Mouse (Mus musculus) megakaryocyte-erythroid progenitor cell, adult 5-6 weeks (primary cell): Measurements from ENCODE around the gene Prkca. TPM values are rescaled to one million over a fixed set of nuclear protein-coding genes. Genes with fewer than 3 reads are reported as not detected.
"Not testable (repeated sequence)": the region's sequence is repeated elsewhere in the genome, so short reads cannot be mapped to it uniquely, and the experiment has no call there.

Experiments
- ATAC-seq: replicated peaks from 2 replicates; pipeline ENCODE4 v1.8.0; 2016; ENCODE audit warnings: mild to moderate bottlenecking, inconsistent platforms; ENCODE audit not compliant: severe bottlenecking, poor library complexity, low FRiP score, low TSS enrichment
- total RNA-seq, 2 experiments: library from RNA; stranded (forward) in 1 of 2; stranded (reverse) in 1 of 2; fragments of 200-1000, 215-1000 nt in 1 of 2; fragments of >200 nt in 1 of 2; fragmentation: Nextera tagmentation in 1 of 2; gene quantifications; 2 replicates each; pipeline ENCODE4 v1.2.3; 2014 to 2017

Gene Prkca
- total RNA-seq, 2 experiments from 2014 or later = 8.2 to 11.4 TPM

DNA sequence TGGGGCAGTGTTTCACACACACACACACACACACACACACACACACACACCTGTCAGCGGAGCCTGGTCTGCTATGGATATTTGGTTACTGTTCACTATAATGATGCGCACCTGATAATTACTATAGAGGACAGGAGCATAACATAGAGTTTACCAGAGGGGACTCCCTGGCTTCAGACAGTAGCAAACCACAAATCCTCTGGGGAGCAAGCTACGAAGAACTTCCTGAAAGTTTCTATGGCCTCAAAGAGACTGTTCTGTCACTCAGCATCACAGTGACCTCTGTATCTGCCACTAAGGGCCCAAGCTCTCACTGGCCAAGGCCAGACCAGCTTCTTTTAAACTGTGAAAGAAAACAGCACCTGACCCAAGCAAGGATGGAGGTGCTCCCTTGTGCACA lies 229.6 kb downstream of the Prkca start:
- no peak for ATAC-seq

DNA sequence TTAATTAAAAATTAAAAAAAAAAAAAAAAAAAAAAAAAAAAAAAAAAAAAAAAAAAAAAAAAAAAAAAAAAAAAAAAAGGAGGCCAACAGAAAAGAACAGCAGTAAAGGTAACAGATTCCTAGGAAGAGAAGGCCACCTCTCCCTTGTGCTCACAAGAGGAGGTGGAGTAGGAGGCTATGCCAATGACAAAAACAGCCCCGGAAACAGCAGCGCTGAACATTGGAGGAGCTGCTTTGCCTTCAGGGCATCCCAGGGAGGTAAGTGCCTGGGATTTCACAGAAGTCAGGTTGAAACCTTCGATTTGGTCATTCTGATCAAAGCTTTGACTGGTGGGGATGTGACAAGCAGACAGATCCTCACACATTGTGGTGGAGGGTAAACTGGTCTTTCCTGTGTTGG lies 231.3 kb downstream of the Prkca start:
- no peak for ATAC-seq

GRCm38 (mm10) chr11:108104085-108104484 lies 239.6 kb downstream of the Prkca start:
- no peak for ATAC-seq

DNA sequence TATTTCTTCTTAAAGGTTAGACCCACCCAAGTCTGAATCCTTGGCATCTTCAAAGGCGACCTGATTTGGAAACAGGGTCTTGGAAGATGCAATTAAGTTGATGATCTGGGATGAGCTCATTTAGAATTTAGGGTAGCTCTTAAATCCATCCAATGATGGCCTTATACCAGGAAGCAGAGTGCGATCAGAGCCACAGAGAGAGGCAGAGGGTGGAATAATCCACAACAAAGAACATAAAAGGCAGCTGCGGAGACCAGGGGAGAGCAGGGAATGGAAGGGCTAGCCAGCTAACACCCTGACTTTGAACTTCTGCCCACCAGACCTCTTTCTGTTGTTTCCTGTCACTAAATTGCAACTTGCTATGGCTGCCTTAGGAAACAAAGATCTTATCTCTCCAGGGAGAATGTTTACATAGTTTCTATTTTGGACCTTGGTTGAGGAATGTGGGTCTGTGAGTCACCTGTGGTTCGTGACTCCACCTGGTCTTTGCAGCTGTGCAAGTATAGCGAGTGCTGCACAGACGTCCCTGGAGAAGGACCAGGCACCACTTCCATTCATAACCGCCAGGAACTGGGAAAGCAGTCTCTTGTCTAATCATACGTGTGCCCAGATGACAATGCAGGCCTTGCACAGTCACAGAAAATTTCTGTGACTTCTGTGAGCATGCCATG lies 242.3 kb downstream of the Prkca start:
- no peak for ATAC-seq

DNA sequence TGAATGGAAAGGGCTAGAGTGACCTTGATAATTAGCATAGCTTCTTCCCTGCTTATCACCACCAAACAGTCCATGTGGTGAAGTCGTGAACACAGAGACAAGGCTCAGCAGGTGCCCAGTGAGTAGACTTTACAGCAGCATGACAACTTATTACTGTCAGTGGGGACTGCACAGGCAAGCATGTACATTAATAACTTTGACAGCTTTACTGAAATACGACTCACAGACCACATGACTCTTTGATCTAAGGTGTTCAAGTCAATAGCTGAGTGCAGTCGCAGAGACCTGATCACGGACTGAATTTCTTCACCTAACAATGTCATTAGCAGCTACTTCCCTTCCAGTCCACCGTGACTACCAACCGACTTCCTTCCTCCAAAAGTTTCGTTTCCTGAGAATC lies 245.4 kb downstream of the Prkca start:
- peak; percentile 94 for ATAC-seq

GRCm38 (mm10) chr11:108094796-108095195 lies 248.9 kb downstream of the Prkca start:
- ATAC-seq = no peak

- no peak for ATAC-seq
Observed at GRCm38 (mm10) chr11:108093248-108093647, 250.5 kb downstream of the Prkca start.

DNA sequence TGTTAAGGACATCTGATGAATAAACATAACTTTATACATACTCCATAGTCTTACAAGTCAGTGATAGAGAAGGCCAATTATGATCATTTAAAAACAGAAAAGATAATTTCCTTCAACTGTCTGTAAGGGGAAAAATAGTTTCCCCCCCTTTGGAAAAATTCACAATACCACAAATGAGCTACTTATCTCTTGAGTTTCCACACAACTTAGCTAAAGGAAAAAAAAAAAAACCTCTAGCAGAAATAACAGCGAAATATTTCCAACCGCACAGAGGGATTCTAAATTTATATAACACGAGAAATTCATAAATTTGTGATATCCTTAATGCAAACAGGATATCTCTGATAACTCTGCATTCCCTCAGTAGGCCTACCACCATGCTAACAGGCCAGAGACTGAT lies 252.5 kb downstream of the Prkca start:
- ATAC-seq = no peak

- ATAC-seq = no peak
Observed at GRCm38 (mm10) chr11:108090706-108091105, 253.0 kb downstream of the Prkca start.

DNA sequence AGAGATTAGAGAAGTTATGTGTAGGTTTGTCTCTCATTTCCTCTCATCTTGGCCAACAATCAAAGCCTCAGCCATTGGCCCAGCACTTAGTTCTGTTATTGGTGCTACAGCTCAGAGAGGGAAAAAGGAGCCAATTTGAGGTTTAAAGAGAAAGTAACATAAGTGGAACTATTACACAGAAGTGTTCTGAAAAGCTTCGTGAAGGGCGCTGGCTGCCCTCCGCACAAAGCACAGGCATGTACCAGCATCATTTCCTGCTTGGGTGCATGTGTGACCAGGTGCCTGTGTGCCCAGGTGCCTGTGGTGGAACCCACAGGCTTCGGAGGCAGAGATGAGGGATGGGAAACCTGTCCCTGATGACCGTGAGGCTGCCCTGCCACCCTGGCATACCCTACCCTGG lies 255.7 kb downstream of the Prkca start:
- no peak for ATAC-seq

GRCm38 (mm10) chr11:108087105-108087700 lies 256.5 kb downstream of the Prkca start:
- ATAC-seq = not testable (repeated sequence)

DNA sequence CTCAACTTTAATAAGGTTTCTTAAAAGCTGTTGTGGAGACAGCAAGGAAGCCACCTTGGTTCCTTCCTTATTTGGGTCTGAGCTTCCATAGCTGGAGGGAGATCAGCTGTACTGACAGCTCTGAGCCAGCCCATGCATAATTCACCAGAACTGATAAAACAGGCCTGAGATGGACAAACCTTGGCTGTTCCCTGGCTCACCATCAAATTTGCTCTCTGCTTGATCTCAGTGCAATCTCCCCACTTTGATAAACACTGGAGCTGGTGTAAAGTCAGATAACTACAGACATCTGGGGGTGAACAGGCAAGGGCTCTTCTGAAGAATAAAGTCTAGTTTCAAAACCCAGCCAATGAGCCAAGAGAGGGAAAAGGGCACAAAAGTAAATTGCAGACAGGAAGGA lies 261.1 kb downstream of the Prkca start:
- ATAC-seq = no peak

GRCm38 (mm10) chr11:108079946-108080650 lies 263.6 kb downstream of the Prkca start:
- ATAC-seq = no peak

DNA sequence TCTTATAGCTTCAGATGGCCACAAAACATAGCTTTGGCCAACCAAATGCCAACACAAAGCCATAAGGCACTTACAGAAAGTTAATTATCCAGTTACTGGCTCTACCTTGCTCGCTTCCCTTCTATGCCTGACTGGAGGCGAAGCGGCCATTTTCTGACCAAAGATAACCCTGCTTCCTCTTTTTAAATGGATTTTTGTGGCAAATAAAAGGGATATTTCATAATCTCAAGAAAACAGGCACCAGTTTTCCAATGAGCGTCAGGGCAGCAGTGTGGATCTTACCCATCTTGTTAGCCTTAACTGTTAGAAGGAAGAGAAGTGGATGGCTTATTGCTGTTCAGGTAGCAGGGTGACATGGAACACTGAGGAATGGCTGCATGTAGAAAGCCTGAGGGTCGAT lies 264.3 kb downstream of the Prkca start:
- no peak for ATAC-seq

GRCm38 (mm10) chr11:108077514-108077913 lies 266.2 kb downstream of the Prkca start:
- ATAC-seq = no peak

DNA sequence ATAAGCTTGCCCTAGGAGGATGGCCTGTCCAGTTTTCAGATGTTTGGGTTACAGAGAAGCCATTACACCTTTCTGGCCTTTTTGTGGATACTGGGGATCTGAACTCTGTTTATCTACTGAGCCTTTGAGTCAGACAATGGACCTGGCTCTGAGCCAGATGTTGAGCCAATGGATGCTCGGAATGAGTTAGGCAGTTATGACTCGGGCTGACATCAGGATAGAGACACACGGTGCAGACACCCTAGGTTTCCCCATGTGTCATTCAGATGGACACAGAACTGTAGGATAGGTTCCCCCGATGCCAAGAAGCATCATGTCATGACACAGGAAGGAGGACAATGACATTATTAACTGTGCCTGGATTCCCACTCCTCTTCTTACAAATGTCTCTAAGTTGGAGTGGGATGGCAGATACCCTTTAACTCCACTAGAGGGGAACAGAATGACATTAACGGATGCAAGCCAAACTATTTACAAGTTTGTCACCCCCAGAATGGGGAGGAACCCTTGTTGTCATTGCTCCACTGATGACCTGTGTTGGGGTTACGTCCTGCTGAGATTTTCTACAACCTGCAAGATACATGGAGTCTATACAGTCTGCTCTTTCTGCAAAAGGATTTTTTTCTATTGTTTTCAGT lies 271.0 kb downstream of the Prkca start:
- no peak for ATAC-seq

DNA sequence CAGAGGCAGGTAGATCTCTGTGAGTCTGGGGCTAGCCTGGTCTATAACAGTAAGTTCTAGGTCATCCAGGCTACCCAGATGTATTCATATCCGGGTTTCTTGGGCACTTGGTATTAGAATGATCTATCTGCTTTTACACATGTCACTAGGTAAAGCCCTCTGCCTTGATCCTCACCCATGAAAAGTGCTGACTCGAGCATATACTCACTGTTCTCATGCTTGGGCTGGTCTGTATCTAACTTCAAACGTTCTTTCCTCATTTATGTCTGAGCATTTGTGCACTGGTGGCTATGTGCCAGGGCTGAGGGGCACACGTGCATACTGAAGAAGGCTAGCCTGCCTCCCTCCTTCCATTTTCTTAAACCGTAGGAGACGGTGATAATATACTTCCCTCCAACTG lies 272.5 kb downstream of the Prkca start:
- no peak for ATAC-seq

DNA sequence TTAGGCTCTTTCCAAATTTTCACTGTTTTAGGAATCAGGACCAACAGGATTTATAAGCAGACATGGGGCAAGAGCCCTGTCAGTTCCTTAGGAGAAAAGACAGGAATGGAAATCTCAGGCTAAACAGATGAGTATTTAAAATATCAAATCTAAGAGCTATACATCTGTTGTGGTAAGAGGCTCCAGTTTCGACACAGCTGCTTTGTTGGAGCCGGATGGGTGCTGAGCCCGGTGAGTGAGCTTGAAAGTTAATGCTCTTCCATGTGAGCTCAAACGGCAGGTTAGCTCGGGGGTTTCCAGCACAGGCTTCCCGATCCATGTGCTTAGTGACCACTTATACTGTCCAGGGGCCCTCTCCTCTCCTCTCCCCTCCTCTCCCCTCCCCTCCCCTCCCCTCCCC lies 273.7 kb downstream of the Prkca start:
- no peak for ATAC-seq

GRCm38 (mm10) chr11:108068430-108068829 lies 275.3 kb downstream of the Prkca start:
- no peak for ATAC-seq

DNA sequence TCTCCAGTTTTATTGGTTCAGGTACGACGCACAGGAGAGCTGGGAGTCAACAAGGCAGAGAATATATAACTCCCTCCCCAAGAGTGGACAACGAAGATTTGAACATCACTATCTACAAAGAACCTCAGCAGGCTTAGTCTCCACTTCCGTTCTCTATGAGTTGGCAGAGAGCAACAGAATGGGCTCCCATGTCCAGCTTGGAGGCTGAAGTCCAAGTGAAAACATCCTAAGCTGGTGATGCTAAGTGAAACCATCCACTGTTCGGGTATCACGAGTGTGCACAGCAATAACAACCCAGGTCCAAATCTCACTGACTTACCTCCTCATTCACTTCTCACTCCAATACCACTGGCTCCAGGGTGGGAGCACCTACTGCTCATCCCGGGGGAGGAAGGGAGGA lies 276.6 kb downstream of the Prkca start:
- no peak for ATAC-seq
